Mouse (Mus musculus) forebrain, postnatal 0 days (tissue): ENCODE data around the gene Zfp507. TPM values are rescaled to one million over a fixed set of nuclear protein-coding genes. Genes with fewer than 3 reads are reported as not detected.

Source experiments
- ATAC-seq: fragments of 200-750 bp; cut with Nextera tagmentation; 2 replicates; pipeline ENCODE4 v1.8.0; 2017; ENCODE audit warnings: mild to moderate bottlenecking, moderate library complexity
- DNase-seq: peaks from one replicate; pipeline ENCODE4 v3.0.0-alpha.2; 2015
- H3K27ac ChIP-seq: fragments of 300-500 bp; sonication (generic); 2 replicates; pipeline ENCODE4 v1.5.1; 2014; ENCODE audit warnings: low read depth, mild to moderate bottlenecking, antibody characterized with exemption, low read length, moderate library complexity, mixed read lengths
- H3K27me3 ChIP-seq: fragments of 300-500 bp; sonication (generic); 2 replicates; pipeline ENCODE4 v1.6.1; 2014; ENCODE audit warnings: mild to moderate bottlenecking, low read length, mixed read lengths; ENCODE audit not compliant: insufficient read depth
- H3K36me3 ChIP-seq: fragments of 300-500 bp; sonication (generic); 2 replicates; pipeline ENCODE4 v1.6.1; 2014; ENCODE audit warnings: mild to moderate bottlenecking, moderate library complexity; ENCODE audit not compliant: insufficient read depth
- H3K4me1 ChIP-seq: fragments of 300-500 bp; sonication (generic); 2 replicates; pipeline ENCODE4 v1.6.1; 2014; ENCODE audit warnings: antibody characterized with exemption; ENCODE audit not compliant: insufficient read depth
- H3K4me2 ChIP-seq: fragments of 300-500 bp; sonication (generic); 2 replicates; pipeline ENCODE4 v1.6.1; 2014; ENCODE audit warnings: low read depth, mild to moderate bottlenecking, moderate library complexity
- H3K4me3 ChIP-seq: fragments of 300-500 bp; sonication (generic); 2 replicates; pipeline ENCODE4 v1.5.1; 2014; ENCODE audit warnings: low read depth, low read length, mixed read lengths
- H3K9ac ChIP-seq: fragments of 300-500 bp; sonication (generic); 2 replicates; pipeline ENCODE4 v1.6.1; 2014; ENCODE audit warnings: mild to moderate bottlenecking
- H3K9me3 ChIP-seq: fragments of 300-500 bp; sonication (generic); 2 replicates; pipeline ENCODE4 v1.6.1; 2016; ENCODE audit warnings: low read length
- CTCF ChIP-seq: sonication (generic); IDR thresholded peaks from 2 replicates; pipeline ENCODE4 v1.5.1; 2016; ENCODE audit warnings: antibody characterized with exemption, control low read depth, low read depth
- WGBS: fragments of 180-500 bp; shearing (Covaris S2); extraction: QIAGEN DNeasy Blood & Tissue Kit; methylation state at CpG from one replicate; pipeline ENCODE4 v1.1.7; 2014; 5-methylcytosine and 5-hydroxymethylcytosine counted together
- polyA plus RNA-seq: library from polyadenylated mRNA; unstranded; fragments of >200 nt; fragmentation: Nextera tagmentation; extraction: Ambion mirVana; gene quantifications from 2 replicates; pipeline ENCODE4 v1.2.1, GENCODE M21; 2015
- total RNA-seq: library from RNA; depleted of rRNA; stranded (reverse); fragments of >200 nt; gene quantifications from 2 replicates; pipeline ENCODE4 v1.2.3, GENCODE M21; 2014; rRNA removed

The Zfp507 gene
- total RNA-seq (20.2 and 30.5 TPM in 2 replicates), polyA plus RNA-seq (4.9 and 8.1 TPM in 2 replicates)

DNA sequence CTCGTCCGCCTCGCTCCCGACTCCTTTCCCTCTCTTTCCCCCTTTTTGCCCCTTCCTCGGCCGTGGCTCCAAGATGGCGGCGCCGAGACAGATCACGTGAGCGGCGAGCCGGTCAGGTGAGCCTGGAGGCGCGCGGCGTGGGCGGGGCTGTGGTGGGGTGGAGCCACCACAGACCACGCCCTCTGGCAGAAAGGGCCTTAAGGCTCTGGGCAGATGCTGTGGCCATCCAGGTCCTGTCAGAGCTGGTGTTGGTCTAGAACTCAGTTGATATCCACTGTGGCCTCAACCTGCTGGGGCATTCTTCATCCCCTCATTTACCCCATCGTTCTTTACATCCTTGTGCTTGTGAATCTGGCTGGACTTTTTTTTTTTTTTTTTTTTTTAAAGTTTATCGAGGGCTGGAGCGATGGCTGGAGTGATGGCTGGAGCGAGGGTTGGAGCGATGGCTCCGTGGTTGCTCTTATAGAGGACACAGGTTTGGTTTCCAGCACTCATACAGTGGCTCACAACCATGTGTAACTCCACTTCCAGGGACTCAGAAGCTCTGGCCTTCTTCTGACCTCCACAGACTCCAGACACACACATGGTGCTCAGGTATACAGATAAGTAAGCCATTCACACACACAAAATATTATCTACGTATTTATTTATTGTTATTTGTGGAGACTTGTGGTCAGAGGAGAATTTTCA is at the start of gene Zfp507:
Gene Zfp507 (minus strand): TSS at position 98 of the 690 bp plus-strand sequence.
- WGBS = 20% methylated on average over 26 of the region's 26 CpGs
- DNase-seq (peak; percentile 94), ATAC-seq (peak; percentile 95)
- no peak for TF ChIP-seq CTCF
- peak within 1 kb of the TSS; percentile 68 for H3K4me3 ChIP-seq
- peak within 1 kb of the TSS; percentile 82 for H3K4me2 ChIP-seq
- H3K27me3 ChIP-seq = no peaks in the 10 kb centered on the region
- H3K36me3 ChIP-seq = peaks cover 16% of the 10 kb centered on the region
- H3K4me1 ChIP-seq = peaks cover 5% of the 10 kb centered on the region; the same call in 1 of the 2 replicates
- peak within 1 kb of the TSS; percentile 94 for H3K9ac ChIP-seq
- H3K27ac ChIP-seq = peak within 1 kb of the TSS; percentile 83
- no peaks in the 10 kb centered on the region for H3K9me3 ChIP-seq

DNA sequence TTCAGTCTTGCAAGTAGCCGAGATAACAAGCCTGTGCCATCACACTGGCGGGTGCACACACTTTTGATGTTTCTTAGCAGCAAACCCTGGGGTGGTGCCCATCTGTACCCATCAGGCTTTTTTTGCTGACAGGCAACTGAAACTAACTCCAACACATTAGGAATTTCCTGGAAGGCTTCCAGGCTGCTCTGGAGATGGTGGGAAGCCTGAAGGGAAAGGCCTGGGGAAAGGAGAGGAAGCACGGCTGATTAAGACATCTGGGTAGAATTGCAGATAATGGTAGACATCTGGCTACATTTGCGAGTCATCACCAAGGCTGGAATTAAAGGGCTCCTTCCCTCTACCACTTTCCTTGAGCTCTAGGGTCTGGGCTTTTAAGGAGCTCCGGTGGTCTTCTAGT is 47.6 kb upstream of the Zfp507 start:
- H3K36me3 ChIP-seq = no peaks in the 10 kb centered on the region
- ATAC-seq = no peak
- no peaks in the 10 kb centered on the region for H3K27me3 ChIP-seq
- 72% methylated on average over 5 of the region's 5 CpGs for WGBS
- no peak overlapping the region for H3K4me2 ChIP-seq
- no peaks in the 10 kb centered on the region for H3K9me3 ChIP-seq
- no peak for DNase-seq
- no peak overlapping the region for H3K9ac ChIP-seq
- H3K27ac ChIP-seq = no peak overlapping the region
- no peaks in the 10 kb centered on the region for H3K4me1 ChIP-seq
- no peak overlapping the region for H3K4me3 ChIP-seq
- TF ChIP-seq CTCF = no peak

DNA sequence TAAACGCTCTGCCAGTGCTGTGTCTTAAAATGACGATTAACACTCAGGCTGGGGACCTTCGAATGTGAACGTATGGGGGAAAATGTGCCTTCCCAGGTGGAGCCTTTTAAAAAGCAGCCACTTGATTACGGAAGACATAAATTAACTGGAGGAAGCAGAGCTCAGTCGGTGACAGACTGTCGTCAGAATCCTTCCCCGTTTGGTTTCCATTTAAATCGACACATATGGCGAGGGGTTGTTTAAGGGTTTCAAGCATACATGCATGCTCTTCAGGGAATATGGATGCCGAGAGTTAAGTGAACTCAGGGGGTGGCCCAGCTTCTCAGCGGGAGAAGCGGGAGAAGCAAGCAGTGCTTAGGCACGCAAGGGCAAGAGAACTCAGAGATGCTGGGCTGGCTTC is 45.7 kb upstream of the Zfp507 start:
- no peak for TF ChIP-seq CTCF
- H3K9ac ChIP-seq = no peak overlapping the region
- H3K36me3 ChIP-seq = no peaks in the 10 kb centered on the region
- ATAC-seq = peak; percentile 59
- DNase-seq = peak; percentile 60
- H3K27me3 ChIP-seq = no peaks in the 10 kb centered on the region
- H3K4me1 ChIP-seq = no peaks in the 10 kb centered on the region
- no peaks in the 10 kb centered on the region for H3K9me3 ChIP-seq
- no peak overlapping the region; the same call in 1 of the 2 replicates for H3K4me2 ChIP-seq
- H3K4me3 ChIP-seq = no peak overlapping the region
- no peak overlapping the region; the same call in 1 of the 2 replicates for H3K27ac ChIP-seq
- WGBS = 41% methylated on average over 14 of the region's 14 CpGs

DNA sequence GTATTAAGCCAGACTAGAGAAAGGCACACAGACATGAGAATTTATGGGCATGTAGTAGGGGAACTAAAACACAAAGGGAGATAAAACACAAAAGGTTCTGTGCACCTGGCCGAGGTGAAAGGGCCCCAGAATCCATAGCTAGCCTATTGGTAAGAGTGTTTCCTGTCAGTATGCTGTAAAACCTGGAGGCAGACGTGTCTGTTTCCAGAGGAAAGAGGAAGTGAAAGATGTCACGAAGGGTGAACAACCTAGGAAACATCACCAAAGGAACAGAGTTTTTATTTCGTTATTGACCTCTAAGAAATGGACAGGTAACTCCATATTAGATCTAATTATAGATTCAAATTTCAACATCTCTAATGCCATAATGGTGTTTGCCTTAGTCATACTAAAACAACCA is 37.7 kb upstream of the Zfp507 start:
- Histone ChIP-seq H3K9me3 (no peaks in the 10 kb centered on the region), H3K27me3 (no peaks in the 10 kb centered on the region), H3K36me3 (no peaks in the 10 kb centered on the region), H3K9ac (no peak overlapping the region), H3K4me2 (no peak overlapping the region), H3K27ac (no peak overlapping the region), H3K4me3 (no peak overlapping the region), H3K4me1 (peaks cover 4% of the 10 kb centered on the region; the same call in 1 of the 2 replicates)
- no peak for ATAC-seq
- TF ChIP-seq CTCF = no peak
- 84% methylated on average over 4 of the region's 4 CpGs for WGBS
- no peak for DNase-seq

DNA sequence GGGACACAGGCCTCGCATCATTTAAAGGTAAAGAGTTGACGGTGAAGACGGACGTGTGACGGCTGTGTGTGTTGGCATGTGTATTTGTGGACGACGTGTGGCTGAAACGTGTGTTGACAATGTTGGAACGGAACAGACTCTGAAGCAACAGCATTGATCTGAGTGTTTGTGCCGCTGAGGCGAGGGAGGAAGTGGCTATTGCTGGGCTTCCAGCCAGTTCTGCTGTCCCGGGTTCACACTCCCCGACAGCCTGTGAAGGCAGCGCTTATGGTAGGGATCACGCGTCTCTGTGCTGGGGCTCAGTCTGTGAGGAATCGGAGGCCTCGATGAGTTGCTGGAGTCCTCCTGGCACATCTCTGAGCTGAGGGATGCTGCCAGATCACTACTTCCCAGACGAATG is 34.0 kb upstream of the Zfp507 start:
- no peaks in the 10 kb centered on the region for H3K27me3 ChIP-seq
- peaks cover 4% of the 10 kb centered on the region; the same call in 1 of the 2 replicates for H3K4me1 ChIP-seq
- no peak overlapping the region for H3K27ac ChIP-seq
- H3K9ac ChIP-seq = no peak overlapping the region
- ATAC-seq = peak; percentile 97
- TF ChIP-seq CTCF = no peak
- no peaks in the 10 kb centered on the region for H3K9me3 ChIP-seq
- peak overlapping the region; percentile 26 for H3K4me2 ChIP-seq
- DNase-seq = peak; percentile 77
- 35% methylated on average over 19 of the region's 19 CpGs for WGBS
- H3K36me3 ChIP-seq = no peaks in the 10 kb centered on the region
- H3K4me3 ChIP-seq = no peak overlapping the region

DNA sequence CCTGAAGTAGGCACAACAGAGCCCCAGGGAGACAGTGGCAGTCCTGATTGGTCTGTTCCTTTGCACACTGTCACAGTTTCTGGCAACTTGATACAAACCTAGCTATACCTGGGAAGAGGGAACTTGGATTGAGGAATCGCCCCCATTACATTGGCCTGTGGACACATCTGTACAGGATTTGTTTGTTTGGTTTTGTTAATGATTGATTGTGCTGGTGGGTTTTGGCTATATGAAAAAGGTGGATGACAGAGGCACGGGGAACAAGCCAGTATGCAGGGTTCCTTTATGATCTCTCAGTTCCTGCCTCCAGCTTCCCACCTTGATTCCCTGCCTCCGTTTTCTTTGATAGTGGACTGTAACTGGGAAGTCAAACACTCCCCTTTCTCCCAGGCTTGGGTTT is 33.6 kb upstream of the Zfp507 start:
- Histone ChIP-seq H3K4me1 (peaks cover 4% of the 10 kb centered on the region; the same call in 1 of the 2 replicates), H3K36me3 (no peaks in the 10 kb centered on the region), H3K9ac (no peak overlapping the region), H3K27ac (no peak overlapping the region), H3K4me2 (no peak overlapping the region), H3K4me3 (no peak overlapping the region), H3K27me3 (no peaks in the 10 kb centered on the region), H3K9me3 (no peaks in the 10 kb centered on the region)
- WGBS = 77% methylated on average over 3 of the region's 3 CpGs
- no peak for TF ChIP-seq CTCF
- DNase-seq = no peak
- no peak for ATAC-seq

DNA sequence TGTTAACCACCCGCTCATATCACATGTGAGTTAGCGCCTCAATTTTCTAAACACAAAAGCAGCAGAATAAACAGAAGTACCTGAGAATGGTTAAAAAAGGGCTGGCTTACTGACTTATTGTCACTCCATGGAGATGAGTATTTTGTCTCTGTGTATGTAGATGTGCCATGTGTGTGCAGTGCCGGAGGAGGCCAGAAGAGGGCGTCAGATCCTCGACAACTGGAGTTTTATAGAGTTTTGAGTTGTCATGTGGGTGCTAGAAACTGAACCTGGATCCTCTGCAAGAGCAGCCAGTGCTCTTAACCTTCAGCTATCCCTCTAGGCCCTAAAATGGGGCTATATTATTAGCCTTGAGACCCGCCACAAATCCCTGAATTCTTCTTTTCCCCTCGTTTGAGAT is 27.3 kb upstream of the Zfp507 start:
- Histone ChIP-seq H3K27ac (no peak overlapping the region), H3K9me3 (no peaks in the 10 kb centered on the region), H3K4me1 (no peaks in the 10 kb centered on the region), H3K4me3 (no peak overlapping the region), H3K36me3 (no peaks in the 10 kb centered on the region), H3K4me2 (no peak overlapping the region), H3K9ac (no peak overlapping the region), H3K27me3 (no peaks in the 10 kb centered on the region)
- ATAC-seq (no peak), DNase-seq (no peak)
- no peak for TF ChIP-seq CTCF
- 85% methylated on average over 7 of the region's 7 CpGs for WGBS
